Mouse (Mus musculus): ENCODE measurements around the gene Rapgef4.

DNA sequence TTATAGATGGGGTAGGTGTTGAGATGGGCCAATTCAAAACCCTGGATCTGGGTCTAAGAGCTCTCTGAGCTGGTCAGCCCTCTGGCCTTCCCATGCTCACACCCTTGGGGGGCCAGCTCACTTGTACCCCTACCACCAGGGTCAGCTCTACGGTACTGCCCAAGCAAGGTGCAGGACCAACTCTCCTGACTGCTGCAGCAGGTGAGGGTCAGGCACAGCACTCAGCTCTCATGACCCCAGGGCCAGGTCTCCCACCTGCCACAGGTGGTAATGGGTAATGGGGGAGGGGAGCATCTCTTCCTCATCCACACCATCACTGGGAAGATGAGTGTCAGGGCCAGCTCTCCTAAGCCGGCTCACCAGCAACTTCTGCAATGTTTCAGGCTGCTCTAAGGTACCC, 17.5 kb downstream of the Rapgef4 start:
- no peak for TF ChIP-seq CTCF (IDR thresholded peaks at IDR 0.05; ENCODE audit: control insufficient read depth, insufficient read depth, insufficient read length)
- no peak for TF ChIP-seq MYOD1 (IDR thresholded peaks at IDR 0.05; ENCODE audit: control insufficient read depth, insufficient read length, low read depth)
- no peak for TF ChIP-seq FOSL1 (IDR thresholded peaks at IDR 0.05; ENCODE audit: insufficient read depth, low read length, poor library complexity, severe bottlenecking)
- no peak for TF ChIP-seq MYOG (IDR thresholded peaks at IDR 0.05; ENCODE audit: control insufficient read depth, extremely low read depth, insufficient read length)
- no peak for TF ChIP-seq MAX (IDR thresholded peaks at IDR 0.05)
